Mouse (Mus musculus) stomach, postnatal 0 days (tissue): ENCODE measurements around the gene Cfap65. TPM values are rescaled to one million over a fixed set of nuclear protein-coding genes. Genes with fewer than 3 reads are reported as not detected.
A peak's percentile ranks its signal among the peaks of the same experiment; 100 is the strongest.

Experiments used
- ATAC-seq: fragments of 200-750 bp; cut with Nextera tagmentation; 2 replicates; pipeline ENCODE4 v1.8.0; 2017; ENCODE audit not compliant: low FRiP score, low TSS enrichment
- DNase-seq: peaks from one replicate; pipeline ENCODE4 v3.0.0-alpha.2; 2016; ENCODE audit warnings: low spot score
- H3K27ac ChIP-seq: fragments of 300-500 bp; sonication (generic); replicated peaks from 2 replicates; pipeline ENCODE4 v1.5.1; 2014; ENCODE audit warnings: mild to moderate bottlenecking, control low read depth
- H3K27me3 ChIP-seq: fragments of 300-500 bp; sonication (generic); 2 replicates; pipeline ENCODE4 v1.6.1; 2014; ENCODE audit warnings: low read length; ENCODE audit not compliant: control insufficient read depth, insufficient read depth
- H3K36me3 ChIP-seq: fragments of 300-500 bp; sonication (generic); 2 replicates; pipeline ENCODE4 v1.6.1; 2014; ENCODE audit warnings: low read length, mixed read lengths; ENCODE audit not compliant: control insufficient read depth, insufficient read depth
- H3K4me1 ChIP-seq: fragments of 300-500 bp; sonication (generic); replicated peaks from 2 replicates; pipeline ENCODE4 v1.6.1; 2014; ENCODE audit warnings: antibody characterized with exemption; ENCODE audit not compliant: control insufficient read depth, insufficient read depth
- H3K4me2 ChIP-seq: fragments of 300-500 bp; sonication (generic); replicated peaks from 2 replicates; pipeline ENCODE4 v1.6.1; 2014; ENCODE audit warnings: low read depth, mild to moderate bottlenecking, control low read depth, moderate library complexity
- H3K4me3 ChIP-seq: fragments of 300-500 bp; sonication (generic); 2 replicates; pipeline ENCODE4 v1.5.1; 2014; ENCODE audit warnings: low read depth, low read length, control low read depth
- H3K9ac ChIP-seq: fragments of 300-500 bp; sonication (generic); 2 replicates; pipeline ENCODE4 v1.6.1; 2014; ENCODE audit warnings: mild to moderate bottlenecking, low read length, control low read depth, mixed read lengths
- H3K9me3 ChIP-seq: fragments of 300-500 bp; sonication (generic); 2 replicates; pipeline ENCODE4 v1.6.1; 2016; ENCODE audit warnings: low read length; ENCODE audit not compliant: control insufficient read depth
- CTCF ChIP-seq: IDR thresholded peaks from 2 replicates; pipeline ENCODE4 v1.5.1; 2016; ENCODE audit warnings: antibody characterized with exemption, low read depth, mild to moderate bottlenecking, moderate library complexity
- EP300 ChIP-seq: optimal IDR thresholded peaks from 2 replicates; pipeline ENCODE3; 2016; ENCODE audit warnings: antibody characterized with exemption
- WGBS: fragments of 180-500 bp; shearing (Covaris S2); extraction: QIAGEN DNeasy Blood & Tissue Kit; methylation state at CpG from one replicate; pipeline ENCODE4 v1.1.7; 2014; 5-methylcytosine and 5-hydroxymethylcytosine counted together
- polyA plus RNA-seq: library from polyadenylated mRNA; unstranded; fragments of >200 nt; fragmentation: Nextera tagmentation; extraction: Ambion mirVana; gene quantifications from 2 replicates; pipeline ENCODE4 v1.2.1, GENCODE M21; 2015

Cfap65 gene
- polyA plus RNA-seq, 1 experiment from 2014 or later, result not detected

DNA sequence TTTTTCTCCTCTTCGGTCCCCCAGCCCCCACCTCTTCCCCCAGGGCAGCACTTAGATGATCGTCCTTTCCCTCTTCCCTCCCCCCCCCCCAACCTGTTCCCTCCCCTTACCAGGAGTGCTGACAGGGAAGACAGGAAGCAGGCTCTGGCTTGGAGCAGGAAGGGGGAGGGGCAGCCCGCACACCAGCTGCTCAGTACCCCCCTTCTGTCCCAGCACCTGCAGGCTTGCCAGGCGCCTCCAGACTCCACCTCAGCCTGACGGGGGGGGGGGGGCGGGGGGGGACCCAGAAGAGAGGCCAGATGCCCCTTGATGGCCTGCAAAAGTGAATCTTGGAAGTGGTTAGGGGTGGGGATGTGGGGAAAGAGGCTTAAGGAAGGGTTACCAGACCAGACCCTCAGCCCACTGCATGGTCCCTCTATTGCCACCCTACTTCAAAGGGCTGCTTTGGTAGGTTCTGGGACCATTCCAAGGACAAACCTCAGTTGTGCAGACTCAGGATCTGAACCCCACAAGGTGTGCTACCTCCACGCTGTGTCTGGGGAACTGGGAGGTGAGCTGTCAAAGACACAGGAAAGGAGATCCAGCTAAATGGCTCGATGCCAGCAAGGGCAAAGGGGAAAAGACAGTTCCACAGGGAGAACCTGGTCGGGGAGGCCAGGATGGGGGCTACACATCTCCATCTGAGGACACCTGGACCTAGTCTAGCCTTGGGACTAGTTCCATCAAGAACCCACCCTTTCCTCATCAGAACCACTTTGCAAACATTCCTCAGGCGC, 36.6 kb downstream of the Cfap65 start:
- no peak for DNase-seq
- Histone ChIP-seq H3K36me3 (no peaks in the 10 kb centered on the region), H3K9me3 (no peaks in the 10 kb centered on the region), H3K27me3 (no peaks in the 10 kb centered on the region; the same call in 1 of the 2 replicates), H3K4me3 (no peak overlapping the region), H3K4me1 (no peaks in the 10 kb centered on the region; the same call in 1 of the 2 replicates), H3K9ac (no peak overlapping the region), H3K27ac (no peak overlapping the region), H3K4me2 (no peak overlapping the region)
- TF ChIP-seq EP300 (no peak), CTCF (no peak)
- WGBS, result 8% methylated on average over 7 of the region's 10 CpGs
- no peak for ATAC-seq

DNA sequence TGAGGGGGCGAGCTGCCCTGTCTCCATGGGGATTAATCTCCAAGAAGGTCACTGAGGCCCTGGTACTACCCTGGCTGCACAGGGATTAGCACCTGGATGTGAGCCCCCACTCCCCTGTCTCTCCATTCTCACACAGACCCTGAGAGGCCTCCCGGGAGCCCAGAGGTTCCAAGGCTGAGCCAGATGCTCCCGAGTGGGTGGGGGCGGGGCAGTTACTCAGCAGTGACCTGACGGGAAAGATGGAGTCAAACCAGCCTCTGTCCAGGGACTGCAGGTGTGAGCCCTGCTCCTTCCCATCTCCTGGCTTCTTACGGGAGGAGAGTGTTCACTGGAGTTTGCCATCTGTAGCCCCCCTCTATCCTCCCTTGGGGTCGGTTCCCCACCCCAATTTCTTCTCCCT, 37.4 kb downstream of the Cfap65 start:
- H3K4me2 ChIP-seq, result no peak overlapping the region
- H3K4me3 ChIP-seq, result no peak overlapping the region
- no peaks in the 10 kb centered on the region; the same call in 1 of the 2 replicates for H3K4me1 ChIP-seq
- H3K9ac ChIP-seq, result no peak overlapping the region
- H3K27ac ChIP-seq, result no peak overlapping the region
- ATAC-seq (no peak), DNase-seq (no peak)
- H3K27me3 ChIP-seq, result peaks cover under 1% of the 10 kb centered on the region; the same call in 1 of the 2 replicates
- 7% methylated on average over 7 of the region's 7 CpGs for WGBS
- no peaks in the 10 kb centered on the region for H3K9me3 ChIP-seq
- H3K36me3 ChIP-seq, result no peaks in the 10 kb centered on the region
- no peak for TF ChIP-seq CTCF
- no peak for TF ChIP-seq EP300

DNA sequence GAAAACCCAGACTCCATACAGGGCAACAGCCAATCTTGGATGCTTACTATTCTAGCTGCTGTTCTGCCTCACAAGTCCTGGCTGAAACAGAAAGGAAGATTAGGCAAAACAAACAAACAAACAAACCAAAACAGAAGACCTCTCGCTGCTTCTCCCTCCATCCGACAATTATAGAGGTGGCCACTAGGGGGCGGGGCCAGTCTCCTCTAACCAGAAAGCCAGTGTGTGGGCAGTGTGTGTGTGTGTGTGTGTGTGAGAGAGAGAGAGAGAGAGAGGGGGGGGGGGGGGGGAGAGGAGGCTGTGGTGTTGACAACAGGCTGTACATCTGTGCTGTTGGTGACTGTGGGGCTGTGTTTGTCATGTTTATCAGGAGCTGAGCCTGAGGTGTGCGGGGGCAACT, 40.4 kb downstream of the Cfap65 start:
- no peak overlapping the region for H3K4me3 ChIP-seq
- no peaks in the 10 kb centered on the region for H3K9me3 ChIP-seq
- TF ChIP-seq EP300, result no peak
- peak; percentile 80 for TF ChIP-seq CTCF
- peaks cover 13% of the 10 kb centered on the region; the same call in 1 of the 2 replicates for H3K27me3 ChIP-seq
- DNase-seq (peak; percentile 77), ATAC-seq (no peak)
- no peak overlapping the region for H3K4me2 ChIP-seq
- no peaks in the 10 kb centered on the region for H3K36me3 ChIP-seq
- no peak overlapping the region for H3K9ac ChIP-seq
- no peak overlapping the region for H3K27ac ChIP-seq
- H3K4me1 ChIP-seq, result no peaks in the 10 kb centered on the region
- WGBS, result 15% methylated on average over 4 of the region's 4 CpGs

DNA sequence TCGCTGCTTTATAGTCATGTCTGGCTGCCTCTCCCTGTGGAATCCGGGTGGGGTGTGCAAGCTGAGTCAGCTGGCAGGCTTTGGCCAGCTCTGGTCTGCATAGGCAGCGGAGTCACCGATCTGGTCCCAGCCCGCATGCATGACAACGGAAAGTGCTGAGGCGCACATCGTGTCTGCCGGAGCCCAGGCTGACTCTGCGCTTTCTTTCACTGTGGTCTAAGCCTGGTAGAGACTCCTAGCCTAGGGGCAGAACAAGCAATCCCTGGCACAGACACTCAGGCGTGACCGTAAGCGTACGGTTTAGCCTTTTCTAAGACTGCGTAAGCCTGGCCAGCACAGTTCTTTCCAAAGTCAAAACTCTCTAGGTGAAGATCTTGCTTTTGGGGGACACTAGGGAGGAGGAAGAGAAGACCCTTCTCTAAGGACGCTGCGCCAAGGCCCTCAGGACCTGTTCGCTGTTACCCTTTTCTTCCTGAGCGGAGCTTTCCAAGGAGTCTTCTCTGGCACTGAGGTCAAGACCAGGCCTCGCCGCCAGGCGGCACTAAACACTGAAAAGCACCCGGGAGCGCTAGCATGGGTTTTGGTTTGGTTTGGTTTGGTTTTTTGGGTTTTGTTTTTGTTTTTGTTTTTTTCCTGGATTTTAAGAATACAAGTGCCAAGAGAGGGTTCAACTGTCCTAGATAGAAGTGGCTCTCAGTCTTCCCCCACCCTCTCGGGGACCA, 42.1 kb downstream of the Cfap65 start, which contains the start of gene Cryba2:
Cryba2 (minus strand) TSS at position 10 of the 722 bp plus-strand sequence.
- no peak within 1 kb of the TSS; the same call in 1 of the 2 replicates for H3K4me3 ChIP-seq
- TF ChIP-seq CTCF (peak; percentile 82), EP300 (no peak)
- DNase-seq, result peak; percentile 76
- WGBS, result 4% methylated on average over 25 of the region's 25 CpGs
- H3K4me2 ChIP-seq, result peak within 1 kb of the TSS; percentile 14; the same call in 1 of the 2 replicates
- no peak within 1 kb of the TSS for H3K27ac ChIP-seq
- H3K27me3 ChIP-seq, result peaks cover 13% of the 10 kb centered on the region; the same call in 1 of the 2 replicates
- ATAC-seq, result peak; percentile 48; the same call in 1 of the 2 replicates
- no peaks in the 10 kb centered on the region for H3K9me3 ChIP-seq
- no peak within 1 kb of the TSS for H3K9ac ChIP-seq
- no peaks in the 10 kb centered on the region for H3K36me3 ChIP-seq
- H3K4me1 ChIP-seq, result no peaks in the 10 kb centered on the region

DNA sequence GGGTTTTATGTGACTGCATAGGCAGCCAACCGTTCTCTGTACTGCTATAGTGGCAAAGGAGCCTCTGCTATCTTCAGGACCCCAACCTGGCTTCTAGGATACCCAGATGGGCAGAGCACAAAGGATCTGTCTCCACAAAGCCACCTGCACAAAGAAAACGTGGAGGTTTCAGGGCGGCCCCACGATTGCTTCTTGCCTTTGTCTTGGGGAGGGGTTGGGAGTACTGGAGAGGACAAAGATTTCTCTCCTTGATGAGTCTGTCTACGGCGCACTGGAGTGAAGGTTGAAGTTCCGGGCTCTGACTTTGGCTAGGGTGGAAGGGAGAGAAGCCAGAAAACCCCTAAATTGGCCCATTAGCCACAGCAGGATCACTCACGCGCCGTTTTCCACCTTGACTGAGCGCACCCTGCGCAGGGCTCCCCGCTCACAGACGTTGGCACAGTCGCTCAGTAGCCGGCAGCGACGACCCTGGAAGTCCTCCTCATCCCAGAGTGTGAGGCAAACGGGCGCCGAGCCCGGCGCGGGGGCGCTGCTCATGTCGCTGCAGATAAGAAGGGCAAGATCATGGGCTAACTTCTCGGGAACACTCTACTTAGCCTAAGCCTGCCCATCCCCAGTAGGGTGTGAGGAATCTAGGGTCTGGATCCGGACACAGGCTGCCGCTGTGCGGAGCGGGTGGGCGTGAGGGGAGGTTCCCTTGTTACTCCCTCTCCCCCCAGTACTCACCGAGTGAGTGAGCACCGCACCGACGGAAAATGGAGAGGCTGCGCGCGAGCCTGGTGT, 42.9 kb downstream of the Cfap65 start:
- peak overlapping the region; percentile 14; the same call in 1 of the 2 replicates for H3K4me2 ChIP-seq
- ATAC-seq (no peak), DNase-seq (no peak)
- 3% methylated on average over 39 of the region's 39 CpGs for WGBS
- peaks cover 13% of the 10 kb centered on the region; the same call in 1 of the 2 replicates for H3K27me3 ChIP-seq
- TF ChIP-seq EP300 (no peak), CTCF (no peak)
- H3K9ac ChIP-seq, result no peak overlapping the region
- H3K27ac ChIP-seq, result no peak overlapping the region
- no peak overlapping the region for H3K4me3 ChIP-seq
- no peaks in the 10 kb centered on the region for H3K36me3 ChIP-seq
- H3K9me3 ChIP-seq, result no peaks in the 10 kb centered on the region
- no peaks in the 10 kb centered on the region for H3K4me1 ChIP-seq
